Mouse (Mus musculus): ENCODE results near the gene Olfr393. TPM values are rescaled to one million over a fixed set of nuclear protein-coding genes. Genes with fewer than 3 reads are reported as not detected.

The Olfr393 gene
- polyA plus RNA-seq (2012; ENCODE audit: insufficient read depth, insufficient read length, low replicate concordance, missing spikeins) = not detected in 2 replicates

- Histone ChIP-seq H3K4me1 (ENCODE audit: control insufficient read depth, insufficient read depth, low read length) (no peaks in the 10 kb centered on the region), H3K4me3 (ENCODE audit: insufficient read depth, low read depth, low read length) (no peak within 1 kb of the TSS), H3K27ac (ENCODE audit: insufficient read depth, low read depth, low read length) (no peak within 1 kb of the TSS)
- TF ChIP-seq POLR2A (IDR thresholded peaks at IDR 0.05; ENCODE audit: insufficient read depth, low read depth, low read length) (no peak), CTCF (IDR thresholded peaks at IDR 0.05; ENCODE audit: insufficient read depth, low read depth, low read length) (no peak)
Measured at GRCm38 (mm10) chr11:73851354-73851753, at the start of gene Olfr393. TSS of gene Olfr393 (minus strand) at chr11:73851454.

GRCm38 (mm10) chr11:73890671-73891070 lies 39.4 kb upstream of the Olfr393 start, which contains the start of gene Olfr394:
TSS of gene Olfr394 (minus strand) at chr11:73890771.
- Histone ChIP-seq H3K4me3 (ENCODE audit: insufficient read depth, low read depth, low read length) (no peak within 1 kb of the TSS), H3K4me1 (ENCODE audit: control insufficient read depth, insufficient read depth, low read length) (no peaks in the 10 kb centered on the region), H3K27ac (ENCODE audit: insufficient read depth, low read depth, low read length) (no peak within 1 kb of the TSS)
- 82% methylated on average over 1 of the region's 1 CpGs for WGBS
- TF ChIP-seq POLR2A (IDR thresholded peaks at IDR 0.05; ENCODE audit: insufficient read depth, low read depth, low read length) = no peak
- TF ChIP-seq CTCF (IDR thresholded peaks at IDR 0.05; ENCODE audit: insufficient read depth, low read depth, low read length) = no peak

GRCm38 (mm10) chr11:73816949-73817348 lies 34.3 kb downstream of the Olfr393 start, which contains the start of gene Olfr392:
TSS of gene Olfr392 (minus strand) at chr11:73817049.
- no peak for TF ChIP-seq CTCF (IDR thresholded peaks at IDR 0.05; ENCODE audit: insufficient read depth, low read depth, low read length)
- TF ChIP-seq POLR2A (IDR thresholded peaks at IDR 0.05; ENCODE audit: insufficient read depth, low read depth, low read length) = no peak
- Histone ChIP-seq H3K27ac (ENCODE audit: insufficient read depth, low read depth, low read length) (no peak within 1 kb of the TSS), H3K4me3 (ENCODE audit: insufficient read depth, low read depth, low read length) (no peak within 1 kb of the TSS), H3K4me1 (ENCODE audit: control insufficient read depth, insufficient read depth, low read length) (no peaks in the 10 kb centered on the region)
- WGBS = 92% methylated on average over 1 of the region's 1 CpGs

GRCm38 (mm10) chr11:73802952-73803351 lies 48.3 kb downstream of the Olfr393 start, which contains the start of gene Olfr391-ps:
TSS of gene Olfr391-ps (minus strand) at chr11:73803052.
- 21% methylated on average over 1 of the region's 1 CpGs for WGBS
- Histone ChIP-seq H3K27ac (ENCODE audit: insufficient read depth, low read depth, low read length) (no peak within 1 kb of the TSS), H3K4me1 (ENCODE audit: control insufficient read depth, insufficient read depth, low read length) (no peaks in the 10 kb centered on the region), H3K4me3 (ENCODE audit: insufficient read depth, low read depth, low read length) (no peak within 1 kb of the TSS)
- TF ChIP-seq CTCF (IDR thresholded peaks at IDR 0.05; ENCODE audit: insufficient read depth, low read depth, low read length) (no peak), POLR2A (IDR thresholded peaks at IDR 0.05; ENCODE audit: insufficient read depth, low read depth, low read length) (no peak)

Other genes with a start within 250 kb of the Olfr393 start
- gene Zfp735, start 162.7 kb downstream of the Olfr393 start, polyA plus RNA-seq (2012; ENCODE audit: insufficient read depth, insufficient read length, low replicate concordance, missing spikeins) = not detected in 2 replicates
- gene Olfr389, start 70.7 kb downstream of the Olfr393 start, polyA plus RNA-seq (2012; ENCODE audit: insufficient read depth, insufficient read length, low replicate concordance, missing spikeins) = not detected in 2 replicates
- gene Olfr390, start 68.5 kb downstream of the Olfr393 start, polyA plus RNA-seq (2012; ENCODE audit: insufficient read depth, insufficient read length, low replicate concordance, missing spikeins) = not detected in 2 replicates
- gene Olfr391-ps, start 48.4 kb downstream of the Olfr393 start, polyA plus RNA-seq (2012; ENCODE audit: insufficient read depth, insufficient read length, low replicate concordance, missing spikeins) = not detected in 2 replicates
- not detected in 2 replicates for gene Olfr392, start 34.4 kb downstream of the Olfr393 start, polyA plus RNA-seq (2012; ENCODE audit: insufficient read depth, insufficient read length, low replicate concordance, missing spikeins)
- gene Olfr394, start 39.3 kb upstream of the Olfr393 start, polyA plus RNA-seq (2012; ENCODE audit: insufficient read depth, insufficient read length, low replicate concordance, missing spikeins) = not detected in 2 replicates
- not detected in 2 replicates for gene Olfr395, start 57.8 kb upstream of the Olfr393 start, polyA plus RNA-seq (2012; ENCODE audit: insufficient read depth, insufficient read length, low replicate concordance, missing spikeins)
- not detected in 2 replicates for gene Olfr23, start 85.2 kb upstream of the Olfr393 start, polyA plus RNA-seq (2012; ENCODE audit: insufficient read depth, insufficient read length, low replicate concordance, missing spikeins)
- not detected in 2 replicates for gene Olfr397, start 109.4 kb upstream of the Olfr393 start, polyA plus RNA-seq (2012; ENCODE audit: insufficient read depth, insufficient read length, low replicate concordance, missing spikeins)
- not detected in 2 replicates for gene Olfr398, start 139.0 kb upstream of the Olfr393 start, polyA plus RNA-seq (2012; ENCODE audit: insufficient read depth, insufficient read length, low replicate concordance, missing spikeins)
- gene Olfr139, start 205.1 kb upstream of the Olfr393 start, polyA plus RNA-seq (2012; ENCODE audit: insufficient read depth, insufficient read length, low replicate concordance, missing spikeins) = not detected in 2 replicates
- gene Olfr399, start 205.2 kb upstream of the Olfr393 start, polyA plus RNA-seq (2012; ENCODE audit: insufficient read depth, insufficient read length, low replicate concordance, missing spikeins) = not detected in 2 replicates
- gene Zfp616, start 218.5 kb upstream of the Olfr393 start, polyA plus RNA-seq (2012; ENCODE audit: insufficient read depth, insufficient read length, low replicate concordance, missing spikeins) = not detected in 2 replicates

Data from olfactory bulb, adult 2 months (tissue).